In the genomic region with DNA sequence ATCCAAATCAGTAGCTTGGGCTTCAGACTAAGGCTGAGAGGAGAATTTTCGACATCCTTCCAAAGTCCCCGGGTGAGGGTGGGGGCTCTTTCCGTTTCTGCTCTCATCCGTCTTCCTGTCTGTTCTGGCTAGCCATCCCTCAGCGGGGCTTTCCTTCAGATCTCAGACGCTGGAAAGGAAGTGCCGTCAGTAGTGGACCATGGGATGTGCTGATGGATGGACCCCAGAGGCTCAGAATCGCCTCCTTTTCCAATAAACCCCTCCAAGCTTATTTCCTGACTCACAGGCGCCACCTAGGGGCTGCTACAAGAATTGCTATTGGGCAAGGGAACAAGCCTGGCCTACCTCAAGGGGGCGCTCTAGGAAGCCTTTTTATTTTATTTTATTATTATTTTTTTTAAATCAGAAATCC, we compare ENCODE assay signal across 9 mouse cellular contexts. TPM values are rescaled to one million over a fixed set of nuclear protein-coding genes. Genes with fewer than 3 reads are reported as not detected.
DNase-seq lines count a peak whose midpoint lies in the region; ATAC-seq and TF ChIP-seq lines count a peak whose summit lies in the region.
"Had no signal": no experiment of that assay in that cellular context is flagged by ENCODE, and none has a peak within 500 bp of the region (broad histone marks: within the 10 kb centered on the region; RNA-seq: fewer than 3 reads in every experiment).

No protein-coding gene starts in this region.

- peak overlapping the region; percentile 37; the same call in 1 of the 2 replicates for H3K9ac ChIP-seq in forebrain, embryonic 15.5 days (replicated peaks)
- H3K9ac ChIP-seq in lung, embryonic 16.5 days (ENCODE audit: low read length) = no peak overlapping the region

- peak; percentile 100 for TF ChIP-seq CTCF in layer of hippocampus, adult 2 months (conservative IDR thresholded peaks at IDR 0.05)

- peaks cover 15% of the 10 kb centered on the region for H3K36me3 ChIP-seq in forebrain, embryonic 15.5 days
- H3K36me3 ChIP-seq in lung, embryonic 16.5 days (ENCODE audit: control insufficient read depth, insufficient read depth, low read length) = peaks cover 27% of the 10 kb centered on the region

- intact Hi-C loops in heart, postnatal 36 days (cut with DNase I) = loop anchor here (1.0 to 2.0 kb wide), 2 partner anchors 37 to 141 kb away; no protein-coding TSS in a partner anchor

- H3K4me1 ChIP-seq in forebrain, embryonic 15.5 days = peaks cover 15% of the 10 kb centered on the region
- peaks cover 15% of the 10 kb centered on the region for H3K4me1 ChIP-seq in lung, embryonic 16.5 days (replicated peaks; ENCODE audit: control insufficient read depth, insufficient read depth, low read length)

- H3K4me2 ChIP-seq in forebrain, embryonic 15.5 days (replicated peaks) = peak overlapping the region; percentile 41
- H3K4me2 ChIP-seq in lung, embryonic 16.5 days (ENCODE audit: low read depth, low read length) = peak overlapping the region; percentile 43; the same call in 1 of the 2 replicates

- DNase-seq in ES-CJ7 (ENCODE audit: low read depth, low spot score) = peak; percentile 71
- DNase-seq in c-Kit-positive CD71-positive TER-119-negative erythroid progenitor cells, embryonic 14.5 days (ENCODE audit: low read depth) = peak; percentile 51
- peak; percentile 89 to 90 for DNase-seq in heart, postnatal 36 days
- peak; percentile 66 to 89 for DNase-seq in layer of hippocampus, adult 2 months (ENCODE audit: low spot score in 2 of 2)
- peak; percentile 64 for DNase-seq in ovary, postnatal 10 days (ENCODE audit: low spot score)
- DNase-seq in thymus, postnatal 0 days (ENCODE audit: low spot score) = peak; percentile 75

- WGBS in forebrain, embryonic 15.5 days = 5% methylated on average over 10 of the region's 10 CpGs
- WGBS in lung, embryonic 16.5 days = 6% methylated on average over 10 of the region's 10 CpGs

- ATAC-seq in forebrain, embryonic 15.5 days (replicated peaks) = no peak
- peak; percentile 91 for ATAC-seq in lung, embryonic 16.5 days (ENCODE audit: low read depth)

- no peaks in the 10 kb centered on the region for H3K27me3 ChIP-seq in forebrain, embryonic 15.5 days
- H3K27me3 ChIP-seq in lung, embryonic 16.5 days (ENCODE audit: control insufficient read depth, insufficient read depth, low read depth, low read length) = no peaks in the 10 kb centered on the region

- H3K9me3 ChIP-seq in forebrain, embryonic 15.5 days = no peaks in the 10 kb centered on the region; the same call in 1 of the 2 replicates
- peaks cover 5% of the 10 kb centered on the region; the same call in 1 of the 2 replicates for H3K9me3 ChIP-seq in lung, embryonic 16.5 days (ENCODE audit: control insufficient read depth, low read length)

- H3K27ac ChIP-seq in forebrain, embryonic 15.5 days (replicated peaks) = no peak overlapping the region
- H3K27ac ChIP-seq in layer of hippocampus, adult 2 months = peak overlapping the region; percentile 69; the same call in 1 of the 2 replicates
- peak overlapping the region; percentile 86 for H3K27ac ChIP-seq in lung, embryonic 16.5 days (ENCODE audit: low read length)

- H3K4me3 ChIP-seq in forebrain, embryonic 15.5 days = peak overlapping the region; percentile 24
- H3K4me3 ChIP-seq in layer of hippocampus, adult 2 months = peak overlapping the region; percentile 44; the same call in 1 of the 2 replicates
- no peak overlapping the region for H3K4me3 ChIP-seq in lung, embryonic 16.5 days (ENCODE audit: low read length)

RNA-seq across cellular contexts. Expression of gene Gm21969, which starts 8.6 kb away (rescaled TPM):
- not detected in 2 replicates for polyA plus RNA-seq in forebrain, embryonic 15.5 days (2015; fragmentation: Nextera tagmentation; extraction: Ambion mirVana)
- not detected for total RNA-seq in heart, postnatal 36 days (2021)
- total RNA-seq in layer of hippocampus, adult 2 months (2021) = not detected
- 0.05 TPM in 1 of 2 replicates, not detected in the other for polyA plus RNA-seq in lung, embryonic 16.5 days (2015; fragmentation: Nextera tagmentation; extraction: Ambion mirVana)
- polyA plus RNA-seq in thymus, postnatal 0 days (2015; fragmentation: Nextera tagmentation; extraction: Ambion mirVana) = not detected in 2 replicates
- total RNA-seq: hematopoietic stem cell, adult 5-6 weeks had no signal

RNA-seq across cellular contexts. Expression of gene Aldh4a1, which starts 11.1 kb away (rescaled TPM):
- polyA plus RNA-seq in forebrain, embryonic 15.5 days (2015; fragmentation: Nextera tagmentation; extraction: Ambion mirVana) = 27.7 and 29.5 TPM in 2 replicates
- 10 to 100 TPM; 73.7 to 76.3 TPM for total RNA-seq in heart, postnatal 36 days (2021)
- total RNA-seq in layer of hippocampus, adult 2 months (2021) = 10 to 100 TPM; 20.1 to 20.2 TPM
- 25.5 and 30.7 TPM in 2 replicates for polyA plus RNA-seq in lung, embryonic 16.5 days (2015; fragmentation: Nextera tagmentation; extraction: Ambion mirVana)
- polyA plus RNA-seq in thymus, postnatal 0 days (2015; fragmentation: Nextera tagmentation; extraction: Ambion mirVana) = 28.9 and 31.7 TPM in 2 replicates

RNA-seq across cellular contexts. Expression of gene Tas1r2, which starts 41.8 kb away (rescaled TPM):
- polyA plus RNA-seq in forebrain, embryonic 15.5 days (2015; fragmentation: Nextera tagmentation; extraction: Ambion mirVana) = not detected in 2 replicates
- total RNA-seq in heart, postnatal 36 days (2021) = not detected
- total RNA-seq in layer of hippocampus, adult 2 months (2021) = not detected
- polyA plus RNA-seq in lung, embryonic 16.5 days (2015; fragmentation: Nextera tagmentation; extraction: Ambion mirVana) = not detected in 2 replicates
- not detected in 2 replicates for polyA plus RNA-seq in thymus, postnatal 0 days (2015; fragmentation: Nextera tagmentation; extraction: Ambion mirVana)
- total RNA-seq: hematopoietic stem cell, adult 5-6 weeks had no signal
